Mouse (Mus musculus) forebrain, embryonic 13.5 days (tissue): ENCODE data around the gene P2ry6. TPM values are rescaled to one million over a fixed set of nuclear protein-coding genes. Genes with fewer than 3 reads are reported as not detected.
A peak's percentile ranks its signal among the peaks of the same experiment; 100 is the strongest.

Experiments used
- ATAC-seq: fragments of 200-750 bp; cut with Nextera tagmentation; 2 replicates; pipeline ENCODE4 v1.8.0; 2017
- H3K27ac ChIP-seq: fragments of 300-500 bp; sonication (generic); 2 replicates; pipeline ENCODE4 v1.5.1; 2015; ENCODE audit warnings: inconsistent platforms, mild to moderate bottlenecking, moderate library complexity
- H3K27me3 ChIP-seq: fragments of 300-500 bp; sonication (generic); 2 replicates; pipeline ENCODE4 v1.6.1; 2015; ENCODE audit warnings: mild to moderate bottlenecking, inconsistent platforms
- H3K36me3 ChIP-seq: fragments of 300-500 bp; sonication (generic); 2 replicates; pipeline ENCODE4 v1.6.1; 2015; ENCODE audit warnings: mild to moderate bottlenecking, inconsistent platforms; ENCODE audit not compliant: poor library complexity, severe bottlenecking
- H3K4me1 ChIP-seq: fragments of 300-500 bp; sonication (generic); 2 replicates; pipeline ENCODE4 v1.6.1; 2015; ENCODE audit warnings: inconsistent platforms
- H3K4me2 ChIP-seq: fragments of 300-500 bp; sonication (generic); 2 replicates; pipeline ENCODE4 v1.6.1; 2015; ENCODE audit warnings: inconsistent platforms, mild to moderate bottlenecking, moderate library complexity
- H3K4me3 ChIP-seq: fragments of 300-500 bp; sonication (generic); 2 replicates; pipeline ENCODE4 v1.5.1; 2015; ENCODE audit warnings: mild to moderate bottlenecking, inconsistent platforms
- H3K9ac ChIP-seq: fragments of 300-500 bp; sonication (generic); 2 replicates; pipeline ENCODE4 v1.6.1; 2015; ENCODE audit warnings: mild to moderate bottlenecking, inconsistent platforms
- H3K9me3 ChIP-seq: fragments of 300-500 bp; sonication (generic); replicated peaks from 2 replicates; pipeline ENCODE4 v1.6.1; 2016; ENCODE audit warnings: inconsistent platforms
- WGBS: fragments of 180-500 bp; shearing (Covaris S2); methylation state at CpG from one replicate; pipeline ENCODE4 v1.1.7; 2015; 5-methylcytosine and 5-hydroxymethylcytosine counted together
- polyA plus RNA-seq: library from polyadenylated mRNA; unstranded; fragments of >200 nt; fragmentation: Nextera tagmentation; extraction: Ambion mirVana; gene quantifications from 2 replicates; pipeline ENCODE4 v1.2.1, GENCODE M21; 2015

P2ry6 gene
- polyA plus RNA-seq, 1 experiment from 2014 or later, result 1.4 TPM

DNA sequence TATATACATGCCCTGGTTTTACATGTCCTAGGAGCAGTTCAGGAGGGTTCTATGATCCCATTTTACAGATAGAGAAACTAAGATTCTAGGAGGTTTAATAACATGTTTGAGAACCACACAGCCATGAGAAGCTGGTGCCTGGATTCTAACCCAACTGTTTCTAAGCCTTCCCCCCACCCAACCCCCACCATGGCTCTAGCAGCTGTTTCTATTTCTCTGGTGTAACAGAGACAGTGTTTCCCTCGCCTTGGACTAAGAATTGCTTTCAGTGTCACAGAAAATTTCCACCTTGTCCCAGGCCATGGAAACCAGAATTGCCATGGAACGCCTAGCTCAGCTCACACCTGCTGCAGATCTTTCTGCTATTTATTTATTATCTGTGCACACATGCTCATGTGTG lies 14.0 kb downstream of the P2ry6 start:
- Histone ChIP-seq H3K27me3 (no peaks in the 10 kb centered on the region), H3K4me1 (no peaks in the 10 kb centered on the region), H3K9me3 (no peaks in the 10 kb centered on the region), H3K27ac (no peak overlapping the region), H3K9ac (no peak overlapping the region), H3K4me3 (no peak overlapping the region), H3K36me3 (no peaks in the 10 kb centered on the region), H3K4me2 (no peak overlapping the region)
- 77% methylated on average over 2 of the region's 2 CpGs for WGBS
- ATAC-seq, result no peak

GRCm38 (mm10) chr7:100958426-100958825 lies 16.0 kb downstream of the P2ry6 start:
- no peak overlapping the region for H3K9ac ChIP-seq
- no peak for ATAC-seq
- no peaks in the 10 kb centered on the region for H3K9me3 ChIP-seq
- H3K36me3 ChIP-seq, result no peaks in the 10 kb centered on the region
- no peak overlapping the region for H3K4me3 ChIP-seq
- no peaks in the 10 kb centered on the region for H3K27me3 ChIP-seq
- H3K27ac ChIP-seq, result no peak overlapping the region
- H3K4me2 ChIP-seq, result no peak overlapping the region
- 98% methylated on average over 2 of the region's 2 CpGs for WGBS
- no peaks in the 10 kb centered on the region for H3K4me1 ChIP-seq

DNA sequence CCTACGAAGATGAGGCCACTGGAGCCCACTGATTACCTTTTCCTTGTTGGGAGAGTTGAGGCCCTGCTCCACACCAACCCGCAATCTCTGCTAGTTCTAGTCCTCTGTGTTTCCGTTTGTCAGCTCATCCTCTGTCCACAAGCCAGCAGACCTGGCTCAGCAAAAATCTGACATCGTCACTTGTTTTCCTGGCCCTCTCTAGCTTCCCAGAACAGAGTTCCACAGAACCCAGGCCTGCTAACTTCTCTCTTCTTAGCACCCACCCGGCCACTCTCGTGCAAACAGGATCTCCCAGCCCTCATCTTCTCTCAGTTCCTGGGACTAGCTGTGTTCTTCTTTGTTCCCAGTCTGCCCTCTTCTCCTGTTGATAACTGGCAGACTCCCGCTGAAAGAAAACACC lies 21.8 kb downstream of the P2ry6 start:
- no peak overlapping the region for H3K9ac ChIP-seq
- H3K4me1 ChIP-seq, result no peaks in the 10 kb centered on the region
- no peaks in the 10 kb centered on the region for H3K27me3 ChIP-seq
- H3K4me3 ChIP-seq, result no peak overlapping the region
- 85% methylated on average over 7 of the region's 7 CpGs for WGBS
- no peak for ATAC-seq
- H3K36me3 ChIP-seq, result no peaks in the 10 kb centered on the region
- H3K9me3 ChIP-seq, result no peaks in the 10 kb centered on the region
- no peak overlapping the region for H3K27ac ChIP-seq
- no peak overlapping the region for H3K4me2 ChIP-seq

GRCm38 (mm10) chr7:100951903-100952302 lies 22.5 kb downstream of the P2ry6 start:
- Histone ChIP-seq H3K4me1 (no peaks in the 10 kb centered on the region), H3K27me3 (no peaks in the 10 kb centered on the region), H3K4me3 (no peak overlapping the region), H3K4me2 (no peak overlapping the region), H3K9me3 (no peaks in the 10 kb centered on the region), H3K27ac (no peak overlapping the region), H3K9ac (no peak overlapping the region), H3K36me3 (no peaks in the 10 kb centered on the region)
- no peak for ATAC-seq
- 70% methylated on average over 2 of the region's 2 CpGs for WGBS

DNA sequence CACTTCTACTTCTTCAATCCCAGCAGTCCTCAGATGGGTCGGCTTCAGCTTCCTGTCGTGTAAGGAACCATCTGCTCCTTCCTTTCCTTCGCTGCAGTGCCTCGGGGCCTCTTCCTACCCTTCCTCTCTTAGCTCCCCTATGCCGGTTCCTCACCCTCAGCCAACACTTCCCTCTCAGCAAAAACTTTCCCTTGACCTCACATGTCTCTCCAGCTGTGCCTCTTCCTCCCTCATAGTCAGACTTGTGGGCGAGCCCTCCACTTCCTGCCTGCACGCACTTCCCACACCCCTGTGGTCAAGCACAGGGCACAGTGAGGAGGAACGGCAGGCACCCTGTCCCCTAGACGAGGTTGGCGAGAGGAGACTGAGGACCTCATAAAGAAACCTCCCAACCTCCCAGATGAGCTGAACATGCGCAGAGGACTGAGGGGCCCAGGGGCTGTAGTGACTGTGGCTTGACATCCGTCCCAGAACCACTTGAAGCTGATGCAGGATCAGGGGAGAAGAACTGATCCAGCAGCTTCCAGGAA lies 23.9 kb downstream of the P2ry6 start:
- Histone ChIP-seq H3K27ac (no peak overlapping the region), H3K9ac (no peak overlapping the region), H3K4me3 (no peak overlapping the region), H3K9me3 (no peaks in the 10 kb centered on the region), H3K4me2 (no peak overlapping the region), H3K27me3 (no peaks in the 10 kb centered on the region), H3K36me3 (no peaks in the 10 kb centered on the region), H3K4me1 (no peaks in the 10 kb centered on the region)
- WGBS, result 74% methylated on average over 12 of the region's 12 CpGs
- ATAC-seq, result no peak

- Histone ChIP-seq H3K4me2 (no peak overlapping the region), H3K9me3 (no peaks in the 10 kb centered on the region), H3K27me3 (no peaks in the 10 kb centered on the region), H3K9ac (no peak overlapping the region), H3K27ac (no peak overlapping the region), H3K4me1 (no peaks in the 10 kb centered on the region), H3K4me3 (no peak overlapping the region), H3K36me3 (no peaks in the 10 kb centered on the region)
- no peak for ATAC-seq
- 60% methylated on average over 5 of the region's 5 CpGs for WGBS
These were observed 24.4 kb downstream of the P2ry6 start for GRCm38 (mm10) chr7:100950031-100950430.

- no peaks in the 10 kb centered on the region for H3K27me3 ChIP-seq
These were observed 29.7 kb downstream of the P2ry6 start for GRCm38 (mm10) chr7:100944738-100945137.

GRCm38 (mm10) chr7:100944306-100944705 lies 30.1 kb downstream of the P2ry6 start:
- Histone ChIP-seq H3K9me3 (no peaks in the 10 kb centered on the region), H3K27ac (no peak overlapping the region), H3K9ac (0 out of 2 replicates have a peak overlapping the region, but pooled peaks have one; percentile 6), H3K36me3 (no peaks in the 10 kb centered on the region), H3K4me1 (peaks cover 18% of the 10 kb centered on the region), H3K4me3 (no peak overlapping the region), H3K27me3 (no peaks in the 10 kb centered on the region), H3K4me2 (no peak overlapping the region)
- no peak for ATAC-seq
- 53% methylated on average over 2 of the region's 2 CpGs for WGBS

More at GRCm38 (mm10) chr7:100944738-100945137, 29.7 kb downstream of the P2ry6 start:
- H3K36me3 ChIP-seq, result no peaks in the 10 kb centered on the region
- WGBS, result 86% methylated on average over 5 of the region's 5 CpGs
- H3K9ac ChIP-seq, result no peak overlapping the region
- H3K4me3 ChIP-seq, result no peak overlapping the region
- no peak overlapping the region for H3K27ac ChIP-seq
- no peaks in the 10 kb centered on the region for H3K9me3 ChIP-seq
- peaks cover 18% of the 10 kb centered on the region for H3K4me1 ChIP-seq
- H3K4me2 ChIP-seq, result no peak overlapping the region
- no peak for ATAC-seq

GRCm38 (mm10) chr7:100942789-100943615 lies 31.4 kb downstream of the P2ry6 start:
- Histone ChIP-seq H3K27ac (peak overlapping the region; percentile 55), H3K4me1 (peaks cover 18% of the 10 kb centered on the region), H3K36me3 (no peaks in the 10 kb centered on the region)

GRCm38 (mm10) chr7:100941169-100941568 lies 33.3 kb downstream of the P2ry6 start:
- ATAC-seq, result no peak
- no peaks in the 10 kb centered on the region for H3K9me3 ChIP-seq
- no peak overlapping the region for H3K4me2 ChIP-seq
- no peak overlapping the region for H3K9ac ChIP-seq
- no peaks in the 10 kb centered on the region for H3K27me3 ChIP-seq
- H3K36me3 ChIP-seq, result no peaks in the 10 kb centered on the region
- H3K4me3 ChIP-seq, result no peak overlapping the region
- WGBS, result 41% methylated on average over 5 of the region's 5 CpGs
- H3K4me1 ChIP-seq, result peaks cover 18% of the 10 kb centered on the region
- H3K27ac ChIP-seq, result no peak overlapping the region

More at GRCm38 (mm10) chr7:100942789-100943615, 31.4 kb downstream of the P2ry6 start:
- H3K9me3 ChIP-seq, result no peaks in the 10 kb centered on the region
- no peak overlapping the region for H3K9ac ChIP-seq
- no peaks in the 10 kb centered on the region for H3K27me3 ChIP-seq
- 38% methylated on average over 12 of the region's 12 CpGs for WGBS
- no peak overlapping the region for H3K4me2 ChIP-seq
- ATAC-seq, result peak; percentile 75
- H3K4me3 ChIP-seq, result no peak overlapping the region

- Histone ChIP-seq H3K9ac (no peak overlapping the region), H3K27me3 (no peaks in the 10 kb centered on the region), H3K9me3 (no peaks in the 10 kb centered on the region), H3K27ac (no peak overlapping the region), H3K36me3 (no peaks in the 10 kb centered on the region), H3K4me2 (no peak overlapping the region), H3K4me1 (peaks cover 9% of the 10 kb centered on the region), H3K4me3 (no peak overlapping the region)
- ATAC-seq, result no peak
- WGBS, result 88% methylated on average over 16 of the region's 16 CpGs
These were observed 36.3 kb downstream of the P2ry6 start for GRCm38 (mm10) chr7:100938106-100938505.

- H3K36me3 ChIP-seq, result no peaks in the 10 kb centered on the region
- no peaks in the 10 kb centered on the region for H3K9me3 ChIP-seq
- H3K4me2 ChIP-seq, result no peak overlapping the region
- no peak overlapping the region for H3K9ac ChIP-seq
- H3K27ac ChIP-seq, result no peak overlapping the region
- WGBS, result 86% methylated on average over 3 of the region's 3 CpGs
- H3K27me3 ChIP-seq, result no peaks in the 10 kb centered on the region
- peaks cover 4% of the 10 kb centered on the region; the same call in 1 of the 2 replicates for H3K4me1 ChIP-seq
- ATAC-seq, result no peak
- H3K4me3 ChIP-seq, result no peak overlapping the region
These were observed 37.0 kb downstream of the P2ry6 start for GRCm38 (mm10) chr7:100937481-100937880.
